Mouse (Mus musculus) liver, adult 2 months (tissue): ENCODE results near the gene Ephx1.

Experiments used
- CTCF ChIP-seq: fragments of 200-500 bp; IDR thresholded peaks from 2 replicates; pipeline ENCODE4 v1.5.1; 2011; ENCODE audit warnings: low read depth, low read length, control low read depth
- POLR2A ChIP-seq: fragments of 200-500 bp; IDR thresholded peaks from 2 replicates; pipeline ENCODE4 v1.6.1; 2011; ENCODE audit warnings: low read length, control low read depth; ENCODE audit not compliant: insufficient read depth; ENCODE audit errors: extremely low read depth

DNA sequence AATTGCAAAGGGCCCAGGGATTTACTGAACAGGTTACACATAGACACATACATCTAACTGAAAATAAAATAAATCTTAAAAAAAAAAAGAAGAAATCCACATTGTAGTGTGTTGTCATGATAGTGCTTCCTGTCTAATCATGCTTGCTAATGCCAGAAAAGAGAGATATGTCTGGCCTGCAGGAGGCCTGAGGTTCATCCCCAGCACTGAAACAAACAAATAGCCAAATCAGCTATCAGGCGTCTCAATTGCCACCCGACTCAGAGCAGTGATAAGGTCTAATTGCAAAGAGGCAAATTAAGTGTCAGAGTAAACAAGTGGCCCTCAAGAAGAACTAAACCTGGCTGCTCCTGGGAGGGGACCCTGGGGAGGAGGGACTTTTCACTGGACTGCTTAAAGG lies 91.1 kb downstream of the Ephx1 start:
- TF ChIP-seq CTCF (no peak), POLR2A (no peak)
